Mouse (Mus musculus) hindbrain, embryonic 10.5 days (tissue): ENCODE measurements around the gene Zbtb8os. TPM values are rescaled to one million over a fixed set of nuclear protein-coding genes. Genes with fewer than 3 reads are reported as not detected.
A peak's percentile ranks its signal among the peaks of the same experiment; 100 is the strongest.

ENCODE experiments used
- DNase-seq: peaks from one replicate; pipeline ENCODE4 v3.0.0-alpha.2; 2017; ENCODE audit warnings: low spot score
- H3K27ac ChIP-seq: fragments of 300-500 bp; sonication (generic); 2 replicates; pipeline ENCODE4 v1.5.1; 2016; ENCODE audit warnings: mild to moderate bottlenecking, moderate library complexity
- H3K27me3 ChIP-seq: fragments of 300-500 bp; sonication (generic); 2 replicates; pipeline ENCODE4 v1.6.1; 2016; ENCODE audit warnings: mild to moderate bottlenecking; ENCODE audit not compliant: poor library complexity, insufficient read depth, severe bottlenecking
- H3K36me3 ChIP-seq: fragments of 300-500 bp; sonication (generic); 2 replicates; pipeline ENCODE4 v1.6.1; 2016; ENCODE audit warnings: mild to moderate bottlenecking, moderate library complexity
- H3K4me1 ChIP-seq: fragments of 300-500 bp; sonication (generic); replicated peaks from 2 replicates; pipeline ENCODE4 v1.6.1; 2016; ENCODE audit warnings: mild to moderate bottlenecking
- H3K4me3 ChIP-seq: fragments of 300-500 bp; sonication (generic); 2 replicates; pipeline ENCODE4 v1.5.1; 2016; ENCODE audit warnings: mild to moderate bottlenecking, moderate library complexity
- H3K9me3 ChIP-seq: fragments of 300-500 bp; sonication (generic); 2 replicates; pipeline ENCODE4 v1.6.1; 2016; ENCODE audit warnings: mild to moderate bottlenecking, moderate library complexity
- WGBS: fragments of 180-500 bp; shearing (Covaris S2); methylation state at CpG from one replicate; pipeline ENCODE4 v1.1.7; 2016; 5-methylcytosine and 5-hydroxymethylcytosine counted together
- polyA plus RNA-seq: library from polyadenylated mRNA; unstranded; fragments of >200 nt; fragmentation: Nextera tagmentation; extraction: Ambion mirVana; gene quantifications from 2 replicates; pipeline ENCODE4 v1.2.1, GENCODE M21; 2016

The Zbtb8os gene
- 45.4 and 54.7 TPM in 2 replicates for polyA plus RNA-seq

DNA sequence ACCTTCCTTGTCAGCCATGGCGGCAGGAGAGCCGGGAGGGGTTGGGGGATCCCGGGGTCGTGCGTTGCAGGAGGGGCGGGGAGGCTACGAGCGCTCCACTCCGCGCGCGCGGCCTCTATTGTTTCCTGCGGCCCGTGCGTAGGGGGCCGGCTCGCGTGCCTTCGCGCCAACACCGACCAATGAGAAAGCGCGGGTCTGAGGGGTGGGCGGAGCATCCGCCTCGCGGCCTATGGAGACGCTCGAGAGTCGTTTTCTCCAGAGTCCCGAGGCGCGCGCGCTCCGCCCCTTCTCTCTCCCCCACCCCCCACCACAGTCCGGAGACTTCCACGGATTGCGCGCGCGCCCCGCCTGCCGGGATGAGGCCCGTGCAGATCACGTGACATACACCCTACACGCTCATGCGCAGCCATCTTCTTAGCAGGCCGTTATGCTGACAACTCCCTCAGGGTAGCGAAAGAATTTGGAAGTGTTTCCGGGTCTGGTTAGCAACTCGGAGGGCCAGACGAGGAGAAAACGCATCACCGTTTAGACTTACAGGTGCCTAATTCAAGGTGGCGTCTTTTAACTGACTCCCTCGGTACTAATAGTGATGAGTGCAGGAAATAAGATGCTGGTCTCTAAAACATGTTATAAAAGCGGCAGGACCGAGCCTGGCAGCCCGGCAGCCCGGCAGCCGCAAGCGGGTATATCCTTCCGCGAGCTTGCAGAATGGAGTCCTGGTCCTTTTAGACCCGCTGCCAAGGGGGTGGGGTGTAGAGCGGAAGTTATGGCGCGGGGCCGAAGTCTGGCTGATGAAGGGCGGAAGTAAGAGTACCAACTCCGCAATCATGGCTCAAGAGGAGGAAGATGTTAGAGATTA lies at the start of gene Zbtb8os, which contains the start of gene Rbbp4:
Gene Zbtb8os, plus strand, starts transcription at position 480 of the 859 bp plus-strand sequence.
Gene Rbbp4, minus strand, starts transcription at position 155 of the 859 bp plus-strand sequence.
- Histone ChIP-seq H3K9me3 (no peaks in the 10 kb centered on the region), H3K4me1 (peaks cover 49% of the 10 kb centered on the region), H3K27ac (peak within 1 kb of the TSS; percentile 99), H3K27me3 (no peaks in the 10 kb centered on the region), H3K36me3 (peaks cover 41% of the 10 kb centered on the region), H3K4me3 (peak within 1 kb of the TSS; percentile 94)
- under 1% methylated on average over 73 of the region's 73 CpGs for WGBS
- DNase-seq: peak; percentile 99

DNA sequence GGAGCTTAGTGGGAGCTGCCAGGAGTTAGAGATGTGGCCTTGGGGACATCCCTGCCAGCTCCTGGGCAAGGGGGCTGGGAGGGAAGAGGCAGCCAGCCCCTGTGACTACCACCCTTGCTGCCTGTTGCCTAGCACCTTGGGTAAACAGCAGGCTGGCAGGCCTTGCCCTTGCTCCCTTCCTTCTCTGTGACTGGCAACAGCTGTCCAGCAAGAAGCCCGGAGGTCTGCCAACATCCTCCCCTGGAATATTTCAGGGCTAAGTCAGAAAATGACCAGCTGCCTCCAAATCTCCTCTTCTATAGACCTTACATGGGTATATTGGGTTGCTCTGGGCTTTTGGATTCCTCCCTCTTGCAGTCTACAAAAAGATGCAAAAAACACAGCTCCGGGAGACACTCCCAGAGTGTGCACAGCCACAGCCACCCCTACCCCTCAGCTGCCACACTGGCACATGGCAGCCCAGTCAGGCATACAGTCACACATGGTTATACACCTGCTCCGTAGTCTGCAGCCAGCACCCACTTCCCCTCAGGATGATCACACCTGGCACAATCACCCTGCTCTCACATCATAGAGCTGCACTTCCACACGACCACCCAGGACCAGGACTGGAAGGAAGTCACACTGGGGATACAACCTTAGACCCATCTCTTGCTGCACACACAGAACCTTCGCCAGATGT lies 49.4 kb upstream of the Zbtb8os start:
- no peak for DNase-seq
- Histone ChIP-seq H3K27me3 (peaks cover 55% of the 10 kb centered on the region), H3K4me3 (peak overlapping the region; percentile 64), H3K36me3 (no peaks in the 10 kb centered on the region), H3K27ac (no peak overlapping the region), H3K4me1 (peaks cover 30% of the 10 kb centered on the region), H3K9me3 (no peaks in the 10 kb centered on the region)
- WGBS: 73% methylated on average over 5 of the region's 5 CpGs

DNA sequence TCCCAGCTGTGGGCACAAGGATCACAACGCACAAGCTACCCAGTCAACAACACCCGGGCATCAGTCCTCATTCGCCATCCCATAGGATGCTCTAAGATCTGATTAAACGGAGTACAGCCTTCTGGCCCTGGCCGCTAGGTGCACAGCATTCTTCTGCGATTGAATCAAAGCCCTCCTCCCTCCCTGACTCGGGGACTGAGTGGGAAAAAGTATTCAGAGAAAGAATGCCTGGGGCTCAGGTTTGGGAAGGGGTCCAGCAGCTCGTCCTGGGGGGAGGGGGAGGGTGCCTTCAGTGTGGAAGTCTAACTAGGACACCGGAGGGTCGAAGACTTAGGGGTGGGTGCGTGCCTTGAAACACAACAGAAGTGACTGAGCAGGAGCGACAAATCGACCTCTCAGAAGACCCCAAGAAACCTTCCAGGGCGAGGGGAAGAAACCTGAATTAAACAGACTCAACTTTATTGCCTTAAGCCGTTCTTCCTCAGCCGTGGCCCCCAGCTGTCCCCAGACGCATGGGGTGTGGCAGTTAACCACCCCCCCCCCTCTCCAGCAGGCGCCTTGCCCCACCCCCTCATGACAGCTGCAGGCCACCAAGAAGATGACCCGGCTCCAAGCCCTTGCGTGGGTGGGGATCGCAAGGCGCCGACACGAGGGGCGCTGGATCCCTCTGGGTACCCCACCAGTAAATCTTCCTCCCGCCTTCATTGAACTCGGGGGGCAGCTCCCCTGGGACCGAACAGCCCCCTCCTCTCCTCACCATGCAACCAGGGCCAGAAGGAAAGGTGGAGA lies 48.6 kb upstream of the Zbtb8os start:
- Histone ChIP-seq H3K27me3 (peaks cover 55% of the 10 kb centered on the region), H3K27ac (peak overlapping the region; percentile 79), H3K9me3 (no peaks in the 10 kb centered on the region), H3K4me1 (peaks cover 30% of the 10 kb centered on the region), H3K36me3 (no peaks in the 10 kb centered on the region), H3K4me3 (peak overlapping the region; percentile 64)
- 4% methylated on average over 28 of the region's 28 CpGs for WGBS
- DNase-seq: peak; percentile 49

DNA sequence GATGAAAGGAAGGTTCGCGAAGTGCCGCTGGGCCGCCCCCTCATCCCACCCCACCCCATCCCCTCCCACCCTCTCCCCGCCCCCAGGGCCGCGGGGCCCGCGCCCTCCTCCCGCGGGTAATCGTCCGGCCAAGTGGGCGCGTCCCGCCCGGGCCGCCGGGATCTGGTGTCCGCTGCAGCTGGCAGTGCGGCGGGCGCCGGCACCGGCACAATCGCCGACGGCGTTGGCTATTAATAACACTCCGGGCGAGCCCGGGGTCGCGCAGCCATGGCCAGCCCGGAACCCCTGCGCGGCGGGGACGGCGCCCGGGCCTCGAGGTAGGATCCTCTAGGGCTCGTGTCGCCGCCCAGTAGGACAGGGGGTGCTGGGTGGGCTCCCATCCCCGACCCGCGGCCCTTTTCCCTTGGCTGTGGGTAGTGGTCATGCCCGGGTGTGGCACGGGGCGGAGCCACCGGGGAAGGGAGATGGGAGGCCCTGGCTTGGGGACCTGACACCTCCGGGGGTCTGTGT lies 48.0 kb upstream of the Zbtb8os start, which contains the start of gene Sync:
Gene Sync, plus strand, starts transcription at position 146 of the 510 bp plus-strand sequence.
- Histone ChIP-seq H3K4me3 (peak within 1 kb of the TSS; percentile 64), H3K27ac (peak within 1 kb of the TSS; percentile 79), H3K9me3 (no peaks in the 10 kb centered on the region), H3K4me1 (peaks cover 30% of the 10 kb centered on the region), H3K36me3 (no peaks in the 10 kb centered on the region), H3K27me3 (peaks cover 55% of the 10 kb centered on the region)
- peak; percentile 50 for DNase-seq
- 1% methylated on average over 53 of the region's 53 CpGs for WGBS

DNA sequence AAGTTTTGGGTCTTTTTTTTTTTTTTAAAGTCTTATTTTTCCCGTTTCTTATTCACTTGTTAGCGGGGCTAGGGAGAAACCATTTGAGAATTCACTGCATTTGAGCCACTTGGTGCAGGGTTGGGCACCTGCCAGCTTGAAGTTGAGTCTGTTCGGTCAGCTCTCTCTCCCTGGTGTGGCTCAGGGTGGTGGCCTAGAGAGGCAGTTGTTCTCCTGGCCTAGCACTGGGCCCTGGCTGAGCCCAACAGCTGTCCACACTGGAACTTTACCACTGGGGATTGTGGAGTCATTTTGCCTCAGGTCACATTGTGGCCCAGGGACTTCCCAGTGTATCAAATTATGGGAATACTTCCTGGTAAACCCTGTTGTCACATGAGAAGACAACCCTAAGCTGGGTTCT lies 47.4 kb upstream of the Zbtb8os start:
- Histone ChIP-seq H3K4me3 (peak overlapping the region; percentile 64), H3K27ac (no peak overlapping the region), H3K9me3 (no peaks in the 10 kb centered on the region), H3K27me3 (peaks cover 55% of the 10 kb centered on the region), H3K4me1 (peaks cover 33% of the 10 kb centered on the region), H3K36me3 (no peaks in the 10 kb centered on the region)
- no peak for DNase-seq
- WGBS: 46% methylated on average over 3 of the region's 3 CpGs

DNA sequence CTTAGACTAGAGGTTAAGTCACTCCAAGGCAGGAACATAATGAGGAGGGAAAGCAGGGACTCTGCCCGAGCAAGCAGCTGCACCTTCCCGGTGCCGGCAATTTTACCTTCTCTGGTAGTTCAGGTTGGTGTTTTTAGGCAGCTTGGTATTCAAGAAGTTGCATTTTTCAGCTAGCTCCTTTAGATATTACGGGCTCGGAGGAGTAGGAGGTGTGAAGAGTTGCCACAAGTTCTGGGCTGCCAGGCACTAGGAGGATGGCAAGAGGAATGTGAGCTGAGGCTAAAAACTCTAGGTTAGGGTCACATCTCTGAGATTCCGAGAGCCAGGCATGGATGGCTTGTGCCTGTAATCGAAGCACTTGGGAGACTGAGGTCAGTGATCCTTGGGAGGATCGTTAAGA lies 45.8 kb upstream of the Zbtb8os start:
- DNase-seq: no peak
- 92% methylated on average over 8 of the region's 8 CpGs for WGBS
- Histone ChIP-seq H3K9me3 (no peaks in the 10 kb centered on the region), H3K36me3 (no peaks in the 10 kb centered on the region), H3K27ac (no peak overlapping the region), H3K4me1 (peaks cover 44% of the 10 kb centered on the region), H3K27me3 (peaks cover 68% of the 10 kb centered on the region), H3K4me3 (no peak overlapping the region)

DNA sequence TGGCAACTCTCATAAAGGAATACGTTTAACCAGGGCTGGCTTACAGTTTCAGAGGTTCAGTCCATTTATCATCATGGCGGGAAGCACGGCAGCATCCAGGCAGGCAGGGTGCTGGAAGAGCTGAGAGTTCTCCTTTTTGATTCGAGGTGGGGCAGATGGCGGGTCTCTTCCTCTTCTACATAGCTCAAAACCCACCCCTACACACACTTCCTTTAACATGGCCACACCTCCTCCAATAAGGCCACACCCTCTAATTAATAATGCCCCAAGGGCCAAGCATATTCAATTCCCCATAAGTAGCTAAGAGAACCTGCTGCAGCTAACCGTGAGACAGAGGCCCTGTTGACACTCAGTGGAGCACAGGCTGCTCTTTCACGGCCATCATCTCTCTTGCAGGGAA lies 42.7 kb upstream of the Zbtb8os start:
- Histone ChIP-seq H3K4me1 (peaks cover 26% of the 10 kb centered on the region), H3K27ac (no peak overlapping the region), H3K36me3 (no peaks in the 10 kb centered on the region), H3K4me3 (0 out of 2 replicates have a peak overlapping the region, but pooled peaks have one; percentile 14), H3K9me3 (no peaks in the 10 kb centered on the region), H3K27me3 (peaks cover 37% of the 10 kb centered on the region)
- 63% methylated on average over 7 of the region's 7 CpGs for WGBS
- DNase-seq: no peak

DNA sequence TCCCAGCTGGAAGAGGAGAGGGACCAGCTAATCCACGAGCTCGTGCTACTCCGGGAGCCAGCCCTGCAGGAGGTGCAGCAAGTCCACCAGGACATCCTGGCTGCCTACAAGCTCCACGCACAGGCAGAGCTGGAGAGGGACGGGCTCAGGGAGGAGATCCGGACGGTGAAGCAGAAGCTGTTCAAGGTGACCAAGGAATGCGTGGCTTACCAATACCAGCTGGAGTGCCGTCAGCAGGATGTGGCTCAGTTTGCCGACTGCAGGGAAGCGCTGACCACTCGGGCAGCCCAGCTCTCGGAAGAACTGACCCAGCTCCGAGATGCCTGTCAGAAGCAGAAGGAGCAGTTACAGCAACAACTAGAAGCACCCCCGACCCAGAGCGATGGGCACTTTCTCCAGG lies 41.8 kb upstream of the Zbtb8os start:
- Histone ChIP-seq H3K27me3 (peaks cover 28% of the 10 kb centered on the region), H3K9me3 (no peaks in the 10 kb centered on the region), H3K4me3 (peak overlapping the region; percentile 14; the same call in 1 of the 2 replicates), H3K36me3 (no peaks in the 10 kb centered on the region), H3K4me1 (peaks cover 26% of the 10 kb centered on the region), H3K27ac (no peak overlapping the region)
- DNase-seq: no peak
- WGBS: 30% methylated on average over 16 of the region's 16 CpGs

DNA sequence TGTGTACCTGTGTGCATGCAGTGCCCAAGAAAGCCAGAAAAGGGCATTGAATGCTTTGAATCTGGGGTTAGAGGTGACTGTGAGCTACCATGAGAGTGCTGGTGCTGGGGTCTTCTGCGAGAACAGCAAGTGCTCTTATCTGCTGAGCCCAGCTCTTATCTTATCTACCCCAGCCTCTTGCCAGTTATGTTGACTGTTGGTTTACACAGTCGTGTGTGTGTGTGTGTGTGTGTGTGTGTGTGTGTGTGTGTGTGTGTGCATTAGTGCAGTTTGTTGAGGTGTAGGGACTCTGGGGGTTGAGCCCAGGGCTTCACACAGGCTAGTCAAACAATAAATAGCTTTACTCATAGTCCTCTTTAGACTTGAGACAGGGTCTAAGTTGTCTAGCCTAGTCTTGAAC lies 40.3 kb upstream of the Zbtb8os start:
- H3K36me3 ChIP-seq: no peaks in the 10 kb centered on the region
- H3K9me3 ChIP-seq: no peaks in the 10 kb centered on the region
- no peak overlapping the region for H3K4me3 ChIP-seq
- DNase-seq: no peak
- peaks cover 16% of the 10 kb centered on the region for H3K27me3 ChIP-seq
- 74% methylated on average over 2 of the region's 2 CpGs for WGBS
- peaks cover 33% of the 10 kb centered on the region for H3K4me1 ChIP-seq
- H3K27ac ChIP-seq: no peak overlapping the region

DNA sequence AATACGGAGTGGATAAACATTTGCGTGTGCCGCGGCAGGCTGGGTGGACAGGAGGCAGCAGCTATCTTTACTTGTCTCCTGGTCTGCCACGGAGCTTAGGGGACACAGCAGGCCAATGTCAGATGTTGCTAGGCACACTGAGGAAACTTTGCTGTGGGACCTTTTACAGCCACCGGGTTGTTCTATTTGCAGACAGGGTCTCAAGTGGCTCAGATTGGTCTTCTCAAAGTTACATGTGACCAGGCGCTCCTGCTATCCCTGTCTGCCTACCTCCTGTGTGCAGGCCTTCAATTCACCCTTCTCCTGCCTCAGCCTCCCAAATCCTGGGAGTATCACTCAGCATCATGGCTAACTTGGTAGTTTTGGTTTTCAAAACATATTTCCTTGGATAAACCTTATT lies 39.4 kb upstream of the Zbtb8os start:
- H3K27ac ChIP-seq: no peak overlapping the region
- 89% methylated on average over 7 of the region's 7 CpGs for WGBS

DNA sequence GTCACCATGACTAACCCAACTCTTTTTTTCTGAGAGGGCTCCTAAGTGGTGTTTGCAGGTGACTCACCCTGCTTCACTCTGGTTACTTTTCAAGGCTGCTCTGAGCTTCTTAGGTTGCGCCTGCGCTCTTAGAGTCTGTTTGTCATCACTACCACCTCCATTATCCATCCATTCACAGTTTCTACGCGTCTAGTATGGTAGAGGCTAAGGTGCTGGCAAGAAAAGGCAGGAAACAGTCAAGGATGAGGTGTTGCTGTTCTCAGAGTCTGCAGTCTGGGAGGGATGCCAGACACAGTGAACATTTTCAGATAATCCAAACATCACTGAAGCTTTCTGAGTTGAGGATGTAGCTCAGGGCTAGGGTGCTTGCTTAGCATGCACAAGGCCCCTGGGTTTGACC lies 37.8 kb upstream of the Zbtb8os start:
- Histone ChIP-seq H3K27me3 (peaks cover 15% of the 10 kb centered on the region), H3K9me3 (0 out of 2 replicates have a peak, but pooled peaks cover 8% of the 10 kb centered on the region), H3K36me3 (no peaks in the 10 kb centered on the region), H3K4me1 (peaks cover 33% of the 10 kb centered on the region), H3K4me3 (no peak overlapping the region), H3K27ac (no peak overlapping the region; the same call in 1 of the 2 replicates)
- no peak for DNase-seq
- WGBS: 93% methylated on average over 4 of the region's 4 CpGs

More for the DNA sequence above, 39.4 kb upstream of the Zbtb8os start:
- peaks cover 15% of the 10 kb centered on the region for H3K27me3 ChIP-seq
- no peaks in the 10 kb centered on the region for H3K36me3 ChIP-seq
- DNase-seq: no peak
- peaks cover 33% of the 10 kb centered on the region for H3K4me1 ChIP-seq
- H3K9me3 ChIP-seq: 0 out of 2 replicates have a peak, but pooled peaks cover 3% of the 10 kb centered on the region
- H3K4me3 ChIP-seq: no peak overlapping the region

DNA sequence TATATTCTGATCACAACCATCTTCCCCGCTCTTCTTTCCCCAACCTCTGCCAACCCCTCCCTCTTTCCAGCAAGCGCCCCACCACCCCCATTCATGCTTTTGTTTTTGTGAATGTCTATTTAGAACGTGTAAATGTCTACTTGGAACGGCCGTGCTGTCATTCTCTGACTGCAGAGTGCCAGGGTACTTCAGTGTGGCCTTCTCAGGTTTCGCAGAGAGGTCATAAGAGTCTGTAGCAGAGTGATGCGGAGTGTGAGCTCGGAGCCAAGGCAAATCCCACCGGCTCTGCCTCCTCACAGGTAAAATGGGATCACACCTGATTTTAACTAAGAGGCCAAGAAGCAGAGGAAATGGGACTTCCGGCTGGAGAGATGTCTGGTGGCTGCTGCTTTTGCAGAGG lies 36.4 kb upstream of the Zbtb8os start:
- H3K4me3 ChIP-seq: no peak overlapping the region
- H3K9me3 ChIP-seq: 0 out of 2 replicates have a peak, but pooled peaks cover 8% of the 10 kb centered on the region
- H3K4me1 ChIP-seq: peaks cover 23% of the 10 kb centered on the region
- no peak overlapping the region for H3K27ac ChIP-seq
- peaks cover 3% of the 10 kb centered on the region for H3K27me3 ChIP-seq
- no peak for DNase-seq
- WGBS: 56% methylated on average over 10 of the region's 10 CpGs
- H3K36me3 ChIP-seq: 0 out of 2 replicates have a peak, but pooled peaks cover 4% of the 10 kb centered on the region
